9 mouse cellular contexts compared by ENCODE assay signal in the genomic region with DNA sequence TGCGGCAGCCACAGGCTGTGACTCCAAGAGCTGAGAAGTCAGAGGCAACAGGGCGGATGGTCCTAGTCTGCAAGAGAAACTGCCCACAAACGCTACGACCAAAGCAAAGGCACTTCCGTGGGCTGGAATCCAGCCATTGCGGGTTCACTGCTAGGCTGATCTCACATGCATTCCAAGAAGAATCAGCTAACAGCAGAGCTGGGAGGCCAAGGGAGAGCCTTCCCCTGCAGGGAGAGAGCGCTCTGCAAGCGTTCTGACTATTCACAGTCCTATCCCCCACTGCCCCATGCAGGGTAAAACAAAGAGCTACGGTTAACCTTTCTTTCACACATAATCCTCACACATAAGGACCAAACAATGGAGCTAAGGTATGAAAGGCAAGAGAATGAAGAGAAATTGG. TPM values are rescaled to one million over a fixed set of nuclear protein-coding genes. Genes with fewer than 3 reads are reported as not detected.
DNase-seq lines count a peak whose midpoint lies in the region; ATAC-seq and TF ChIP-seq lines count a peak whose summit lies in the region.
"Had no signal": no experiment of that assay in that cellular context is flagged by ENCODE, and none has a peak within 500 bp of the region (broad histone marks: within the 10 kb centered on the region; RNA-seq: fewer than 3 reads in every experiment).

No protein-coding gene starts in this region.

- no peak overlapping the region for H3K4me2 ChIP-seq in lung, embryonic 14.5 days
- H3K4me2 ChIP-seq in kidney, postnatal 0 days (ENCODE audit: low read length), result no peak overlapping the region
- H3K4me2 ChIP-seq in neural tube, embryonic 13.5 days, result no peak overlapping the region
- H3K4me2 ChIP-seq: liver, embryonic 15.5 days had no signal

- H3K9me3 ChIP-seq in lung, embryonic 14.5 days (ENCODE audit: low read depth, low read length), result no peaks in the 10 kb centered on the region
- no peaks in the 10 kb centered on the region for H3K9me3 ChIP-seq in kidney, postnatal 0 days (replicated peaks; ENCODE audit: low read length)
- no peaks in the 10 kb centered on the region for H3K9me3 ChIP-seq in neural tube, embryonic 13.5 days
- H3K9me3 ChIP-seq: liver, embryonic 15.5 days had no signal

- no peak overlapping the region for H3K4me3 ChIP-seq in lung, embryonic 14.5 days (ENCODE audit: low read depth, low read length)
- no peak overlapping the region for H3K4me3 ChIP-seq in lung, adult 2 months (replicated peaks; ENCODE audit: extremely low read depth, low read depth, low read length)
- H3K4me3 ChIP-seq in kidney, postnatal 0 days (replicated peaks; ENCODE audit: low read depth, low read length), result no peak overlapping the region
- H3K4me3 ChIP-seq in neural tube, embryonic 13.5 days, result no peak overlapping the region
- H3K4me3 ChIP-seq: liver, embryonic 15.5 days had no signal

- TF ChIP-seq CTCF in lung, embryonic 14.5 days (IDR thresholded peaks at IDR 0.05; ENCODE audit: low read depth), result no peak
- no peak for TF ChIP-seq CTCF in lung, adult 2 months (IDR thresholded peaks at IDR 0.05; ENCODE audit: insufficient read depth, low read length)
- no peak for TF ChIP-seq CTCF in kidney, postnatal 0 days (IDR thresholded peaks at IDR 0.05; ENCODE audit: low read depth)

- peak; percentile 79 for DNase-seq in lung, embryonic 14.5 days
- DNase-seq in lung, adult 2 months, result no peak
- peak; percentile 72 for DNase-seq in fibroblast of lung, adult 2 months (ENCODE audit: low read depth)
- peak; percentile 54 for DNase-seq in kidney, postnatal 0 days (ENCODE audit: low spot score)
- DNase-seq in layer of hippocampus, postnatal 36 days, result no peak
- no peak for DNase-seq in layer of hippocampus, adult 9-11 months
- no peak for DNase-seq in layer of hippocampus, adult 11-12 months (ENCODE audit: low spot score)

- H3K36me3 ChIP-seq in lung, embryonic 14.5 days (ENCODE audit: insufficient read depth), result peaks cover 71% of the 10 kb centered on the region
- H3K36me3 ChIP-seq in kidney, postnatal 0 days (ENCODE audit: insufficient read depth, low read length), result peaks cover 61% of the 10 kb centered on the region
- H3K36me3 ChIP-seq in neural tube, embryonic 13.5 days, result peaks cover 54% of the 10 kb centered on the region

- no peak for TF ChIP-seq POLR2A in lung, adult 2 months (IDR thresholded peaks at IDR 0.05; ENCODE audit: borderline replicate concordance, extremely low read depth, low read depth, low read length)

- H3K4me1 ChIP-seq in lung, embryonic 14.5 days (ENCODE audit: insufficient read depth), result peaks cover 12% of the 10 kb centered on the region
- H3K4me1 ChIP-seq in lung, adult 2 months (ENCODE audit: control insufficient read depth, insufficient read depth, low read length), result peaks cover 6% of the 10 kb centered on the region; the same call in 1 of the 2 replicates
- no peaks in the 10 kb centered on the region for H3K4me1 ChIP-seq in kidney, postnatal 0 days (replicated peaks; ENCODE audit: insufficient read depth, low read length)
- peaks cover 19% of the 10 kb centered on the region for H3K4me1 ChIP-seq in neural tube, embryonic 13.5 days (replicated peaks)
- H3K4me1 ChIP-seq: liver, embryonic 15.5 days had no signal

- H3K27ac ChIP-seq in lung, embryonic 14.5 days (ENCODE audit: low read depth), result peak overlapping the region; percentile 65; the same call in 1 of the 2 replicates
- H3K27ac ChIP-seq in kidney, postnatal 0 days, result no peak overlapping the region
- H3K27ac ChIP-seq in neural tube, embryonic 13.5 days (replicated peaks), result no peak overlapping the region
- H3K27ac ChIP-seq: liver, embryonic 15.5 days had no signal

- peak; percentile 52; the same call in 1 of the 2 replicates for ATAC-seq in lung, embryonic 14.5 days (ENCODE audit: insufficient read depth)
- ATAC-seq in kidney, postnatal 0 days (replicated peaks; ENCODE audit: low FRiP score, low read depth), result no peak
- no peak for ATAC-seq in neural tube, embryonic 13.5 days (ENCODE audit: low read depth)

- no peak overlapping the region for H3K9ac ChIP-seq in lung, embryonic 14.5 days
- no peak overlapping the region for H3K9ac ChIP-seq in kidney, postnatal 0 days (ENCODE audit: low read depth, low read length)
- H3K9ac ChIP-seq in neural tube, embryonic 13.5 days, result peak overlapping the region; percentile 0; the same call in 1 of the 2 replicates
- H3K9ac ChIP-seq: liver, embryonic 15.5 days had no signal

- no peaks in the 10 kb centered on the region for H3K27me3 ChIP-seq in lung, embryonic 14.5 days (ENCODE audit: insufficient read depth, low read length)
- no peaks in the 10 kb centered on the region for H3K27me3 ChIP-seq in kidney, postnatal 0 days (ENCODE audit: insufficient read depth, low read length)
- no peaks in the 10 kb centered on the region for H3K27me3 ChIP-seq in neural tube, embryonic 13.5 days
- H3K27me3 ChIP-seq: liver, embryonic 15.5 days had no signal

- 23% methylated on average over 9 of the region's 9 CpGs for WGBS in lung, embryonic 14.5 days
- 44% methylated on average over 9 of the region's 9 CpGs for WGBS in lung, adult 2 months
- WGBS in kidney, postnatal 0 days, result 51% methylated on average over 9 of the region's 9 CpGs
- 11% methylated on average over 9 of the region's 9 CpGs for WGBS in neural tube, embryonic 13.5 days

RNA-seq across cellular contexts. Expression of a gene that starts 56.6 kb away (rescaled TPM):
- 27.5 and 28.0 TPM in 2 replicates for polyA plus RNA-seq in lung, embryonic 14.5 days (2014; fragmentation: Nextera tagmentation; extraction: Ambion mirVana)
- 26.3 and 27.9 TPM in 2 replicates for polyA plus RNA-seq in lung, adult 2 months (2012; rRNA removed)
- 18.5 and 18.9 TPM in 2 replicates for polyA plus RNA-seq in kidney, postnatal 0 days (2015; fragmentation: Nextera tagmentation; extraction: Ambion mirVana)
- polyA plus RNA-seq in neural tube, embryonic 13.5 days (2015; fragmentation: Nextera tagmentation; extraction: Ambion mirVana), result 17.3 and 18.6 TPM in 2 replicates
- 10 to 100 TPM; 18.3 to 22.2 TPM for total RNA-seq in layer of hippocampus, postnatal 36 days (2021)

Comparison
In these comparisons a context has a peak if more than half of its experiments do, and no peak if none do; other contexts are left out.
1. DNase-seq: peak in lung, embryonic 14.5 days (single experiment), fibroblast of lung, adult 2 months (single experiment) and kidney, postnatal 0 days (single experiment); none in lung, adult 2 months (single experiment), layer of hippocampus, postnatal 36 days (0 of 2), layer of hippocampus, adult 9-11 months (single experiment) and layer of hippocampus, adult 11-12 months (single experiment).